Mouse (Mus musculus): Measurements from ENCODE around the gene Setd5. TPM values are rescaled to one million over a fixed set of nuclear protein-coding genes. Genes with fewer than 3 reads are reported as not detected.

The Setd5 gene
- 82.3 and 94.4 TPM in 2 replicates for total RNA-seq (2014; rRNA removed)
- polyA plus RNA-seq (2015; fragmentation: Nextera tagmentation; extraction: Ambion mirVana) = 47.1 and 50.0 TPM in 2 replicates

DNA sequence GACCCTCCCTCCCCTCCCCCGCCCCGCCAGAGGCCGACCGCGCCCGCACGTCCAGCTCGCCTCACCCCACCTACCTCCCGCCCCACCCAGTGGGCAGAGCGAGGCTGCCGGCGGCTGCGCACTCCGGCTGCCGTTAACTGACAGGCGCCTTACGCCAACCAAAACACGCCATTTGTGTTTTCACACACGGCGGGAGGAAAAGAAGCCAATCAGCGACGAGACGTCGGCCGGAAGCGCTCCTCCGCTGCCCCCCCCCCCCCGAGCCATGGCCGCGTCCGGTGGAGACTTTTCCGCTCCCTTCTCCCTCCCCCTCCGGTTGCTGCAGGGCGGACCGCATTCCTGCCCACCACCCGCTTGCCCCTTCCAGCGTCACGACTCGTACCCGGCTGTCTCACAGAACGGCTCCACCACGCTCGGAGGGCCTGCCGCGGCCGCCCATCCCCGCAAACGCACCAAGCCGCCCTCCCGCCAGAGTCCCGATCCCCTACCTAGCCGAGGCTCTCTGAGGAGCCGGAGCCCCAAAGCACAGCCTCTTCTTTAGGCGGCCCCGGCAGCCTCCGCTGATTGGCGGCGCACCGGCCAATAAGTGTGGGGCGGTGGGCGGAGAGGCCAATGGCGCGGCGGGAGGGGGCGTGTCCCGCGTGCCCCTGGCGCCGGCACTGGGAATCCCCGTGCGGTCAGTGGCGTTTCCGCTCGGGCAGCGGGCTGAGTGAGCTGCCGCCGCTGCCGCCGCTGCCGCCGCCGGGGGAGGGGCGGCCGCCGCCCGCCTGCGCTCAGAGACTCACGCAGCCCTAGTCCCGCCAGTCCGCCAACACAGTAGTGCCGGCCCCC lies at the start of gene Setd5:
Gene Setd5 (plus strand): TSS at position 680 of the 831 bp plus-strand sequence.
- under 1% methylated on average over 54 of the region's 91 CpGs for WGBS
- TF ChIP-seq CTCF (IDR thresholded peaks at IDR 0.05; ENCODE audit: low read depth) = no peak
- no peaks in the 10 kb centered on the region for H3K9me3 ChIP-seq (ENCODE audit: low read length)
- H3K27ac ChIP-seq = peak within 1 kb of the TSS; percentile 100
- peak; percentile 94 for ATAC-seq
- no peaks in the 10 kb centered on the region for H3K27me3 ChIP-seq (ENCODE audit: insufficient read depth, low read length)
- H3K36me3 ChIP-seq (ENCODE audit: insufficient read depth, low read length) = no peaks in the 10 kb centered on the region
- H3K9ac ChIP-seq (replicated peaks; ENCODE audit: low read length) = peak within 1 kb of the TSS; percentile 99
- DNase-seq (ENCODE audit: low spot score) = peak; percentile 98
- H3K4me3 ChIP-seq (ENCODE audit: low read length) = peak within 1 kb of the TSS; percentile 92
- peaks cover 7% of the 10 kb centered on the region; the same call in 1 of the 2 replicates for H3K4me1 ChIP-seq (ENCODE audit: insufficient read depth, low read length)
- peak within 1 kb of the TSS; percentile 96 for H3K4me2 ChIP-seq (ENCODE audit: low read depth, low read length)

- no peak for TF ChIP-seq CTCF (IDR thresholded peaks at IDR 0.05; ENCODE audit: low read depth)
- no peak overlapping the region for H3K4me2 ChIP-seq (ENCODE audit: low read depth, low read length)
- no peak for ATAC-seq
- H3K4me3 ChIP-seq (ENCODE audit: low read length) = no peak overlapping the region
- no peaks in the 10 kb centered on the region for H3K9me3 ChIP-seq (ENCODE audit: low read length)
- no peak overlapping the region for H3K9ac ChIP-seq (replicated peaks; ENCODE audit: low read length)
- H3K27me3 ChIP-seq (ENCODE audit: insufficient read depth, low read length) = no peaks in the 10 kb centered on the region
- no peak overlapping the region for H3K27ac ChIP-seq
- no peak for DNase-seq (ENCODE audit: low spot score)
- no peaks in the 10 kb centered on the region for H3K36me3 ChIP-seq (ENCODE audit: insufficient read depth, low read length)
- WGBS = 18% methylated on average over 2 of the region's 2 CpGs
- H3K4me1 ChIP-seq (ENCODE audit: insufficient read depth, low read length) = no peaks in the 10 kb centered on the region
Observed at GRCm38 (mm10) chr6:113027446-113027845, 49.7 kb upstream of the Setd5 start.

DNA sequence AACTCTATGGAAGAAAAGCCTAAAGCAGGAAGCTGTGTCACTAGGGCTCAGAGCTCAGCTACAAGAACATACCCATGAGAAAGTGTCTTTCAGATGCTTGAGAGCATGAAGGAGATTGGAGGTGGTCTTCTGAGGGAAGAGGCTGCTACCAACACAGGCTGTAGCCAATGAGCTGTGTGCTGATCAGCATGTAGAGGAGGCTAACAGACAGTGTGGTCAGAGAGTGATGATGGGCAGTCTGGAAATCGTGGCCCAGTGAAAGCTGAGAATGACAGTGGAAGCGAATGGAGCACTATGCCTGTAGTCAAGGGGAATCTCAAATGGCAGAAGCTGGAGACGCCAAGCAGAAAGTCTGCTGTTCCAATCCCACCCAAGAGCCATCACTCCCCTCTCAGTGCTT lies 48.2 kb upstream of the Setd5 start:
- no peaks in the 10 kb centered on the region for H3K27me3 ChIP-seq (ENCODE audit: insufficient read depth, low read length)
- H3K4me3 ChIP-seq (ENCODE audit: low read length) = no peak overlapping the region
- H3K9ac ChIP-seq (replicated peaks; ENCODE audit: low read length) = no peak overlapping the region
- no peaks in the 10 kb centered on the region for H3K36me3 ChIP-seq (ENCODE audit: insufficient read depth, low read length)
- 74% methylated on average over 3 of the region's 3 CpGs for WGBS
- H3K4me2 ChIP-seq (ENCODE audit: low read depth, low read length) = no peak overlapping the region
- ATAC-seq (no peak), DNase-seq (ENCODE audit: low spot score) (no peak)
- H3K27ac ChIP-seq = no peak overlapping the region
- H3K4me1 ChIP-seq (ENCODE audit: insufficient read depth, low read length) = no peaks in the 10 kb centered on the region
- TF ChIP-seq CTCF (IDR thresholded peaks at IDR 0.05; ENCODE audit: low read depth) = no peak
- H3K9me3 ChIP-seq (ENCODE audit: low read length) = no peaks in the 10 kb centered on the region

DNA sequence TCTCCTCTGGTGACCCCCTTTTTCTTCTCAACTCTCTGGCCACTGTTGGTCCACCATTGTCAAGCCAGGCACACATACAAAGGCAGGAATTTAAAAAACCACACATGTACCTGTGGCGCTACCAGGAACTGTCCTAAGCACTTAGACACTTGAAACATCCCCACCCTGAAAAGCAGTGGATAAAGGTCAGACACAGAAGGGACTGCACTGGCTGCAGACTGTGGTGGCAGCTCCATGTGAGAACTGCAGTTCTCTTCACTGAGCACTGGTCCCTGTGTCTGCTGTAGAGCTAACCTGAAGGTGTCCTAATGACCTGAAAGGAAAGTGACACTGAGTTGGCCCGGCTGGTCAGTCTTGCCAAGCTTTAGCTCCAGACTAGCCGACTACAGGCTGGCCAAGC lies 46.6 kb upstream of the Setd5 start:
- no peak for TF ChIP-seq CTCF (IDR thresholded peaks at IDR 0.05; ENCODE audit: low read depth)
- no peak overlapping the region for H3K27ac ChIP-seq
- no peak for DNase-seq (ENCODE audit: low spot score)
- H3K9ac ChIP-seq (replicated peaks; ENCODE audit: low read length) = no peak overlapping the region
- H3K27me3 ChIP-seq (ENCODE audit: insufficient read depth, low read length) = no peaks in the 10 kb centered on the region
- no peaks in the 10 kb centered on the region for H3K36me3 ChIP-seq (ENCODE audit: insufficient read depth, low read length)
- no peaks in the 10 kb centered on the region for H3K9me3 ChIP-seq (ENCODE audit: low read length)
- ATAC-seq = no peak
- H3K4me1 ChIP-seq (ENCODE audit: insufficient read depth, low read length) = no peaks in the 10 kb centered on the region
- H3K4me2 ChIP-seq (ENCODE audit: low read depth, low read length) = no peak overlapping the region
- no peak overlapping the region for H3K4me3 ChIP-seq (ENCODE audit: low read length)
- 66% methylated on average over 3 of the region's 3 CpGs for WGBS

DNA sequence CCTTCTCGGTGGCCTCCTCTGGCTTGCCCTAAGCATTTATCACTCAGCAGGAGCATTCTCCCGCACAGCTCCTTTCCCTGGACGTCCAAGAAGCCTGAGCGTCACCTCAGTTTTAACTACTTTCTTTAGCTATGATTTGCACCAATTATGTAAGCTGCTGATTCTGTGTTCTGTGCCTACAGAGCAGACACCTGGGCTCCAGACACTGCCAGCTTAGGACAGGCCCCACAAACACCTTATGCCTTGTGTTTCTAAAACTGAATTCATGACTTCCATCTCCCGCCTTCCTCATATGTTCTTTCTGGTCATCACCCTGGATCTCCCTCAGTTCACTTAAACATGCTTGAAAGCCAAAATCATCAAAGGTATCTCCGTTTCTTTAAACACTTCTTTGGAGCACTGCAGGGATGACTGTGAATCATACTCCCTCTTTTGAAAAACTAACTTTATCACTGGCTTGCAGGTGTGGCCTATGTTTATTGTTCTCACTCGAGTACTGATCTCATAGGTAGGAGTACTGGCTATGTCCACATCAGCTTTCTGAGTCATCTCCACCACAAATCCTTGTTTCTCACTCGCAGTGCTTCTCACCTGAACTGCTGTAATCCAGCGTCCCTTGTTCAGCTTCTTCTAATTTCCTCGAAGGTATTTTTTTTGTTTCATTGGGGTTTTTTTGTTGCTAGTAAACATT lies 46.0 kb upstream of the Setd5 start:
- H3K4me3 ChIP-seq (ENCODE audit: low read length) = no peak overlapping the region
- H3K9ac ChIP-seq (replicated peaks; ENCODE audit: low read length) = no peak overlapping the region
- ATAC-seq = no peak
- TF ChIP-seq CTCF (IDR thresholded peaks at IDR 0.05; ENCODE audit: low read depth) = no peak
- DNase-seq (ENCODE audit: low spot score) = no peak
- no peak overlapping the region for H3K4me2 ChIP-seq (ENCODE audit: low read depth, low read length)
- H3K9me3 ChIP-seq (ENCODE audit: low read length) = no peaks in the 10 kb centered on the region
- H3K36me3 ChIP-seq (ENCODE audit: insufficient read depth, low read length) = no peaks in the 10 kb centered on the region
- H3K27ac ChIP-seq = no peak overlapping the region
- H3K4me1 ChIP-seq (ENCODE audit: insufficient read depth, low read length) = no peaks in the 10 kb centered on the region
- 75% methylated on average over 10 of the region's 10 CpGs for WGBS
- no peaks in the 10 kb centered on the region for H3K27me3 ChIP-seq (ENCODE audit: insufficient read depth, low read length)

DNA sequence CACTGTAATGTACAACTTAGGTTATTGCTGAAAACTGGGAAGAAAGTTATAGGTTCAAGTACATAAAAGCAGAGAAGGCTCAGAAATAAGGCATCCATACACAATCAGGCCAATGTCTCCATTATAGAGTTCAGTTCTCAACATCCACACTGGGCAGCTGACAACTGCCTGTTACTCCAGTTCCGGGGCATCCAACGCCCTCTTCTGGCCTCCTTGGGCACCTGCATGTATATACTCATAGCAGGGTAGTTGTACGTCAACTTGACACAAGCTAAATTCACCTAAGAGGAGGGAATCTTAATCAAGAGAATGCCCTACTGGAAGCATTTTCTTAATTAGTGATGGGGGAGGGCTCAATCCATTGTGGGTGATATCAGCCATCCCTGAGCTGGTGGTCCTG lies 45.0 kb upstream of the Setd5 start:
- no peaks in the 10 kb centered on the region for H3K9me3 ChIP-seq (ENCODE audit: low read length)
- H3K4me2 ChIP-seq (ENCODE audit: low read depth, low read length) = no peak overlapping the region
- no peaks in the 10 kb centered on the region for H3K4me1 ChIP-seq (ENCODE audit: insufficient read depth, low read length)
- no peaks in the 10 kb centered on the region for H3K36me3 ChIP-seq (ENCODE audit: insufficient read depth, low read length)
- no peak overlapping the region for H3K9ac ChIP-seq (replicated peaks; ENCODE audit: low read length)
- WGBS = 69% methylated on average over 3 of the region's 3 CpGs
- no peak overlapping the region for H3K4me3 ChIP-seq (ENCODE audit: low read length)
- no peak overlapping the region for H3K27ac ChIP-seq
- no peaks in the 10 kb centered on the region for H3K27me3 ChIP-seq (ENCODE audit: insufficient read depth, low read length)
- 0 out of 2 replicates have a peak, but pooled peaks have one; percentile 6 for TF ChIP-seq CTCF (IDR thresholded peaks at IDR 0.05; ENCODE audit: low read depth)
- no peak for DNase-seq (ENCODE audit: low spot score)
- ATAC-seq = no peak
